Mouse (Mus musculus): Measurements from ENCODE around the gene Sntn. TPM values are rescaled to one million over a fixed set of nuclear protein-coding genes. Genes with fewer than 3 reads are reported as not detected.
A peak's percentile ranks its signal among the peaks of the same experiment; 100 is the strongest.

The Sntn gene
- total RNA-seq (2021), result under 1 TPM in 1 of 2 experiments, not detected in 1; 0.35 TPM
- long read RNA-seq, experiment 1, result 0 reads
- long read RNA-seq, experiment 2, partial matches to known transcripts, result 0 of 2 reads
- long read RNA-seq, experiment 2, other reads (novel, unspliced or antisense), result 1 of 2 reads

DNA sequence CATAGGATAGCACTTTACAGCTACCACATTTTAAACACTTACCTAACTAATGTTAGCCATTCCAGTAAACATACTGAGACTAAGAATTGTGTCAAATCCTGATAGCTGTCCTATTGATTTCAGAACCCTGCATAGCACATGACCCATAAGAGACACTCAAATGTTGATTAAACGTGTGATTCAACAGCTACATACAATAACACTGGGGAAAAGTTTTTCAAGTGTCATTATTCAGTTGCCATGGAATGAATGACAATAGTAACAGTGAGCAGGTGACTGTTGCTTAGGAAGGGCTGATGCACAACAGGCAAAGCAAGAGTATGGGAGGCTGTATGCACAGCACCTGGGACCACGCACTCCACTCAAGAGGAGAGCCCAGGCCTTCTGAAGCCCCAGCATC is at the start of gene Sntn:
Sntn (plus strand) TSS at position 301 of the 400 bp plus-strand sequence.
- DNase-seq (ENCODE audit: low spot score in 2 of 2), result no peak

DNA sequence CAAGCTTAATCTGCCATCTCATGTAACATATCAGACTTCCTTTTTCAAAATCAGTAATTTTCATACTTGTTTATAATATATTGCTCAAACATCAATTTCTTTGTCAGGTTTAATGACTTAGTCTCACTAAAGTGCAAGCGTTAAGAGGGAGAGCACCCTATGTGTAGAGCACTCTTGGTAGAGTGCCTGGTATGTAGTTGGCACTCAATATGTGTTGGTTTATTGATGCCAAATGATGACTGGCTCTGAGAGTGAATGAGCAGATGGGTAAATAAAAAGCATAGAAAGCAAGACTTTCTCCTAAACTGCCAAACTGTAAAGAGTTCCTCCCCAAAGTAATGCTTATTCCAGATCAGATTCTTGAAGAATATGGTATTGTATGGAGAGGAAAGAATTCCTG is 20.8 kb upstream of the Sntn start:
- DNase-seq (ENCODE audit: low spot score in 2 of 2), result peak in 1 of 2 experiments; percentile 49

DNA sequence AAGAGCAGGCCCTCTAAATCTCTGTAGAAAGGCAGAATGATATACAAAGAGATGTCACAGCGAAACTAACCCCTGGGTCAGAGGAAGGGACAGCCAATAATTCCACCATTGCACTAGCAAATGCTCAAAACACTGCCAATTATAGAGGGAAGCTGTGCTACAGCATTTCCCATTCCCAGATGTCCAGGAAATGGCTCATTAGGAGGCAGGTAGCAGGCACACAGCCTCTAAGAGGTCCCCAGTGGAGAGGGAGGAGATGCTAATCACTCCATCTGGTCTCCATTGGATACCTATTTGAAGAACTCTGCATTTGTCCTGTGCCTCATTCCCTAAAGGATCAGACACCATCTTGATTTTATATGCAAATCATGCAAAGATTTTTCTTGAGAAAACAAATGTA is 19.6 kb upstream of the Sntn start:
- DNase-seq (ENCODE audit: low spot score in 2 of 2), result no peak

DNA sequence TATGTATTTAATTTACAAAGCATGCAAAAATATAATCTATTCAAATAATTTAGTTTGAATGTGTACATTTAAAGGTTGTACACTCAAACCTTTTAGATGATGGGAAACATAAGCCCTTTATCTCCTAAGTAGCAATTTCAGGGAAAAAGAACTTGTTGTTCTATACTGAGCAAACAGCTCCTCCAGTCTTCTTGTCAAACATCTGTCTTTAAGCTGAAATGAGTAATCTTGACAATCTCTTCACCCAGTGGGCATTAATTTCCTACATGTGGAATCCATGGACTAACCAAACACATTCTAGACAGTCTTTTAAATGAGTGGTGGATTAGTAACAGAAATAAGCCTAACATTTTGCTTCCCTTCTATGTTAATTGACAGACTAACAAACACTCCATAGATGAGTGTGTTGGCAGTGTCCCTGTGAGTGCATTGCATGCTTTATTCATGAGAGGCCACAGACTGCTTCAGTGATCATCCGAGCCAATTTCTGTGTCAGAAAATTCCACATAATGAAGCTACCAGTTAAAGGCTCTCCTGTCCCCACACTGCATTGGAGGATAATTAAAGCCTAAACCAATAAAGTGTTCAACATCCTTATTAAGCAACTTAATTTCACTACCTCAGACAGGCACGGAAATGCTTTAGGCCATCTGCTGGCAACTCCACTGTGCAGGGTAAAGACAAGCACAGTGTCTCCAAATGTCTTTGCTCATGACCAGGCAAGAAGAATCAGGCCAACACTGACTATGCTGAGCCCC is 19.0 kb upstream of the Sntn start:
- DNase-seq (ENCODE audit: low spot score in 2 of 2), result peak; percentile 4 to 64

DNA sequence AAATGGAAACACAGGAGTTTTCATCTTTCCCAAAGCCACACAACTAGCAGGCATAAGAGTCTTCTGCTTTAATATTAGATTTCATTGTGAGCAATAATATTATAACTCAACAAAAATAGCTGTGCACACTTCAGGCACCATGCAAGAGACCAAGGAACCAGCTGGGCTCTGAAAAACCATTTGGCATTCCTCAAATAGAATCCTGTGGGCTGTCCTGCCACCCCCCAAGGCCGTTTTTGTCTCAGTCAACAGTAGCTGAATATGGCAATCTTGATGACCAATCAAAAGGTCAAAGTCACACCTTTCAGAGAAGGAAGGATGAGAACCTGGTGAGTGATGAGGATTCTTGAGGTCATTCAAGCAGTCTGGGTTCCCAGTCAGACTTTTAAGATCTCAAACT is 16.0 kb downstream of the Sntn start:
- DNase-seq (ENCODE audit: low spot score in 2 of 2), result no peak

DNA sequence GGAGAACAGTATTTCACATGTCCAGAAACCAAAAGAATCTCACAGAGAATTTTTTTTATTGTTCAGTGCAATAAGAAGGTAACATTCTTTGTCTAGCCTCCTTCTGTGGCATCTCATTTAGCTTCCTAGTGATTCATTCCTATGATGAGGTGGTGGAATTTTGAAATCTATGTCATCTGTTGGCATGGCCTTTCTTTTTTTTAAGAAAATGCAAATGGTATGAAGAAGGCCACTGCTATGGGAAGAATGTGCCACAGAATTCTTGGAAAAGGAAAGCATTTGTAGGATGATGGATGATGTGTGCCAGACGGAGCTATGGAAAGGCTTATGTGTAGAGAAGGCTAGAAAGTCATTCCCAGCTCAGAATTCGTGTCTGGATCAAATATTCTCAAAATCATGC is 19.8 kb downstream of the Sntn start:
- no peak for DNase-seq (ENCODE audit: low spot score in 2 of 2)

DNA sequence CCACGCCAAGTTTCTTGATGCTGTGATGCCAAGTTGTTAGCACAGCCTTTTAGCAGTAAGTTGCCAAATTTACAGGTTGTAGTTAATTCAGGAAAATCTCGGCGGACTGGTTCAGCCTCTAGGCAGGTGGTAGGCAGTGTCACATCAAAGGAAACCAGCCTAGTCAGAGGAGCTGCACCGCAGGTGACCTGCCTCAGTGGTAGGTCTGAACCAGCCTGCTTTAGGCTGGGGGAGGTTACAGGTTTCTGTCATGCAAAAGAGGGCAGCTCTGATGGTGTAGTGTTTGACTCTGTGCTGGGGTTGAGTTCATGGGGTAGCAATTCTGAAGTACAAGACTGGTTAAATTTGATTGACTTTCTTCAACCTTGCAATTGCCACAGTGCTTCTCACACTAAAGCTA is 61.6 kb downstream of the Sntn start:
- DNase-seq (ENCODE audit: low spot score in 2 of 2), result no peak

Other genes starting within 250 kb of the Sntn start
- gene Gm281, start 243.6 kb downstream of the Sntn start, total RNA-seq (2021), result not detected

Measured in layer of hippocampus, postnatal 14 days (tissue).